ENCODE assay signal across 23 mouse cellular contexts in the genomic region with DNA sequence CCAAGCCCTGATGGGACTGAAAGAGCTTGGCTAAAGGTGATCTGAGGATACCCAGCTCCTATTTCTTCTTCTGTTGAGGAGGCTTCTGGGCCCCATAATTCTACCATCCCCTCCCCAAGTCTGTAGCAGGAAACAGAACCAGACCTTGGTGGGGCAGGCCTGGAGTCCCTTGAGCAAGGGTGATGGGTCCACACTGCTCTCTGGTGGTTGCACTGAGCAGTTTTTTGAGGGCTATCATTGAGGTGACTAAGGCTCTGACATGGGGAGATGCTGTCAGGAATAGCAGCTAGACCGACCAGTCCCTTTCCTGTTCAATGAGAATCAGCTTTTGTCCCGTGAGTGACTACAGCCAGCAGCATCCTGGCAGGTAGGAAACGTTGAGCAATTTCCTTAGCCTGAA. TPM values are rescaled to one million over a fixed set of nuclear protein-coding genes. Genes with fewer than 3 reads are reported as not detected.
DNase-seq lines count a peak whose midpoint lies in the region; ATAC-seq and TF ChIP-seq lines count a peak whose summit lies in the region.
"Had no signal": no experiment of that assay in that cellular context is flagged by ENCODE, and none has a peak within 500 bp of the region (broad histone marks: within the 10 kb centered on the region; RNA-seq: fewer than 3 reads in every experiment).

No protein-coding gene starts in this region.

- H3K9me3 ChIP-seq in heart, embryonic 12.5 days (replicated peaks): no peaks in the 10 kb centered on the region
- H3K9me3 ChIP-seq: embryonic facial prominence, embryonic 15.5 days; forebrain, embryonic 12.5 days; kidney, embryonic 15.5 days; megakaryocyte, embryonic 14.5 days; neural tube, embryonic 12.5 days; stomach, embryonic 15.5 days had no signal

- H3K79me2 ChIP-seq in heart, adult 2 months (replicated peaks; ENCODE audit: control insufficient read depth, insufficient read depth, low read length): no peaks in the 10 kb centered on the region
- no peaks in the 10 kb centered on the region for H3K79me2 ChIP-seq in liver, adult 2 months (ENCODE audit: control insufficient read depth, insufficient read depth, low read length)

- H3K27ac ChIP-seq in heart, adult 2 months: no peak overlapping the region
- H3K27ac ChIP-seq in heart, embryonic 12.5 days (ENCODE audit: poor library complexity, severe bottlenecking): no peak overlapping the region
- no peak overlapping the region for H3K27ac ChIP-seq in liver, adult 2 months (replicated peaks; ENCODE audit: insufficient read depth, low read depth, low read length)
- H3K27ac ChIP-seq: embryonic facial prominence, embryonic 15.5 days; forebrain, embryonic 12.5 days; kidney, embryonic 15.5 days; neural tube, embryonic 12.5 days; stomach, embryonic 15.5 days had no signal

- H3K4me1 ChIP-seq in heart, adult 2 months (ENCODE audit: control insufficient read depth, insufficient read depth, low read length): no peaks in the 10 kb centered on the region
- no peaks in the 10 kb centered on the region for H3K4me1 ChIP-seq in heart, embryonic 12.5 days (replicated peaks)
- H3K4me1 ChIP-seq in liver, adult 2 months (ENCODE audit: control insufficient read depth, insufficient read depth, low read length): peaks cover 7% of the 10 kb centered on the region
- H3K4me1 ChIP-seq: embryonic facial prominence, embryonic 15.5 days; forebrain, embryonic 12.5 days; kidney, embryonic 15.5 days; neural tube, embryonic 12.5 days; stomach, embryonic 15.5 days had no signal

- no peak overlapping the region for H3K4me2 ChIP-seq in heart, embryonic 12.5 days
- H3K4me2 ChIP-seq: embryonic facial prominence, embryonic 15.5 days; forebrain, embryonic 12.5 days; kidney, embryonic 15.5 days; neural tube, embryonic 12.5 days; stomach, embryonic 15.5 days had no signal

- DNase-seq in heart, adult 2 months: no peak
- no peak for DNase-seq in liver, adult 2 months (ENCODE audit: extremely low read depth, low read depth, low spot score)
- DNase-seq in liver (no peak), 416B (ENCODE audit: low read depth) (peak; percentile 28), NIH3T3 (ENCODE audit: low read depth) (peak; percentile 27)
- DNase-seq in embryo, embryonic 11 days: no peak
- no peak for DNase-seq in left cerebral cortex, adult 8-10 months (ENCODE audit: low spot score in 2 of 2)
- DNase-seq: adrenal gland, postnatal 25 days; cerebellum, adult 9-10 months; spleen, adult 18-20 months; thymus, postnatal 25 days had no signal

- no peaks in the 10 kb centered on the region for H3K27me3 ChIP-seq in heart, adult 2 months (ENCODE audit: control insufficient read depth, insufficient read depth, low read length)
- no peaks in the 10 kb centered on the region for H3K27me3 ChIP-seq in heart, embryonic 12.5 days (replicated peaks)
- no peaks in the 10 kb centered on the region for H3K27me3 ChIP-seq in liver, adult 2 months (ENCODE audit: control insufficient read depth, insufficient read depth, low read length)
- H3K27me3 ChIP-seq: embryonic facial prominence, embryonic 15.5 days; forebrain, embryonic 12.5 days; kidney, embryonic 15.5 days; neural tube, embryonic 12.5 days; stomach, embryonic 15.5 days had no signal

- H3K4me3 ChIP-seq in heart, adult 2 months: no peak overlapping the region
- H3K4me3 ChIP-seq in heart, embryonic 12.5 days: no peak overlapping the region
- no peak overlapping the region for H3K4me3 ChIP-seq in liver, adult 2 months (ENCODE audit: insufficient read depth, low read depth, low read length)
- H3K4me3 ChIP-seq: embryonic facial prominence, embryonic 15.5 days; forebrain, embryonic 12.5 days; kidney, embryonic 15.5 days; megakaryocyte, embryonic 14.5 days; neural tube, embryonic 12.5 days; stomach, embryonic 15.5 days had no signal

- WGBS in heart, adult 2 months: 46% methylated on average over 3 of the region's 3 CpGs
- WGBS in heart, embryonic 12.5 days: 47% methylated on average over 3 of the region's 3 CpGs
- WGBS in liver, adult 2 months: 67% methylated on average over 3 of the region's 3 CpGs

- H3K9ac ChIP-seq in heart, adult 2 months (ENCODE audit: low read depth, low read length): no peak overlapping the region
- no peak overlapping the region for H3K9ac ChIP-seq in heart, embryonic 12.5 days
- H3K9ac ChIP-seq in liver, adult 2 months (ENCODE audit: low read depth, low read length): no peak overlapping the region
- H3K9ac ChIP-seq: embryonic facial prominence, embryonic 15.5 days; forebrain, embryonic 12.5 days; kidney, embryonic 15.5 days; neural tube, embryonic 12.5 days; stomach, embryonic 15.5 days had no signal

- TF ChIP-seq EP300 in heart, adult 2 months (IDR thresholded peaks at IDR 0.05; ENCODE audit: insufficient read depth, low read depth, low read length): no peak

- TF ChIP-seq CTCF in heart, adult 2 months (IDR thresholded peaks at IDR 0.05): 0 out of 2 replicates have a peak, but pooled peaks have one; percentile 13
- TF ChIP-seq CTCF in liver, adult 2 months (IDR thresholded peaks at IDR 0.05; ENCODE audit: low read depth, low read length): 0 out of 2 replicates have a peak, but pooled peaks have one; percentile 2

- ATAC-seq in heart, embryonic 12.5 days (ENCODE audit: insufficient number of reproducible peaks, low FRiP score): no peak

- intact Hi-C loops in heart, adult 2 months (cut with DNase I): loop anchor here (5.0 kb wide), 2 partner anchors 109 to 199 kb away; no protein-coding TSS in a partner anchor

- TF ChIP-seq POLR2A in heart, adult 2 months (IDR thresholded peaks at IDR 0.05; ENCODE audit: insufficient read depth, low read depth, low read length): no peak
- no peak for TF ChIP-seq POLR2A in liver, adult 2 months (IDR thresholded peaks at IDR 0.05; ENCODE audit: extremely low read depth, insufficient read depth, low read length)

- no peaks in the 10 kb centered on the region for H3K36me3 ChIP-seq in heart, adult 2 months (ENCODE audit: control insufficient read depth, insufficient read depth, low read length)
- no peaks in the 10 kb centered on the region for H3K36me3 ChIP-seq in heart, embryonic 12.5 days
- no peaks in the 10 kb centered on the region for H3K36me3 ChIP-seq in liver, adult 2 months (ENCODE audit: control insufficient read depth, insufficient read depth, low read length)
- H3K36me3 ChIP-seq: embryonic facial prominence, embryonic 15.5 days; forebrain, embryonic 12.5 days; kidney, embryonic 15.5 days; neural tube, embryonic 12.5 days; stomach, embryonic 15.5 days had no signal

RNA-seq across cellular contexts. Expression of a gene that starts 7.8 kb away (rescaled TPM):
- total RNA-seq in heart, adult 2 months (2021): not detected
- not detected in 2 replicates for polyA plus RNA-seq in heart, adult 2 months (2012; rRNA removed)
- polyA plus RNA-seq in heart, embryonic 12.5 days (2016; fragmentation: Nextera tagmentation; extraction: Ambion mirVana): not detected in 2 replicates
- not detected in 2 replicates for total RNA-seq in liver, adult 2 months (2014; rRNA removed)
- polyA plus RNA-seq in liver, adult 2 months (2012; rRNA removed): not detected in 2 replicates
- not detected for total RNA-seq in left cerebral cortex, adult 8-10 months (2022)
- total RNA-seq: gastrocnemius, postnatal 4 days; layer of hippocampus, adult 8-10 months; monocyte, adult 5-6 weeks had no signal
- polyA plus RNA-seq: forebrain, embryonic 12.5 days; lung, embryonic 16.5 days; stomach, embryonic 15.5 days had no signal

RNA-seq across cellular contexts. Expression of a gene that starts 32.7 kb away (rescaled TPM):
- total RNA-seq in heart, adult 2 months (2021): not detected
- polyA plus RNA-seq in heart, adult 2 months (2012; rRNA removed): 0.08 TPM in 1 of 2 replicates, not detected in the other
- polyA plus RNA-seq in heart, embryonic 12.5 days (2016; fragmentation: Nextera tagmentation; extraction: Ambion mirVana): not detected in 2 replicates
- total RNA-seq in liver, adult 2 months (2014; rRNA removed): 0.09 TPM in 1 of 2 replicates, not detected in the other
- 0.05 and 0.15 TPM in 2 replicates for polyA plus RNA-seq in liver, adult 2 months (2012; rRNA removed)
- total RNA-seq in left cerebral cortex, adult 8-10 months (2022): not detected
- total RNA-seq: adrenal gland, postnatal 25 days; layer of hippocampus, adult 8-10 months; monocyte, adult 5-6 weeks had no signal
- polyA plus RNA-seq: forebrain, embryonic 12.5 days; hindbrain, embryonic 11.5 days; kidney, embryonic 15.5 days; neural tube, embryonic 12.5 days had no signal

RNA-seq across cellular contexts. Expression of a gene that starts 36.1 kb away (rescaled TPM):
- 1 to 10 TPM; 3.5 to 4.0 TPM for total RNA-seq in heart, adult 2 months (2021)
- 5.9 and 8.4 TPM in 2 replicates for polyA plus RNA-seq in heart, adult 2 months (2012; rRNA removed)
- 0.59 and 0.73 TPM in 2 replicates for polyA plus RNA-seq in heart, embryonic 12.5 days (2016; fragmentation: Nextera tagmentation; extraction: Ambion mirVana)
- not detected in 2 replicates for total RNA-seq in liver, adult 2 months (2014; rRNA removed)
- not detected in 2 replicates for polyA plus RNA-seq in liver, adult 2 months (2012; rRNA removed)
- 10 to 100 TPM; 21.3 to 26.6 (median 22.6) TPM for total RNA-seq in left cerebral cortex, adult 8-10 months (2022)
- total RNA-seq: monocyte, adult 5-6 weeks had no signal

Comparison
In these comparisons a context has a peak if more than half of its experiments do, and no peak if none do; other contexts are left out.
1. DNase-seq: peak in 416B (single experiment) and NIH3T3 (single experiment); none in heart, adult 2 months (0 of 2), liver, adult 2 months (single experiment), liver (single experiment), embryo, embryonic 11 days (single experiment) and left cerebral cortex, adult 8-10 months (0 of 2).
2. RNA of a gene that starts 36.1 kb away (total RNA-seq): 21.3 to 26.6 TPM in left cerebral cortex, adult 8-10 months; 3.5 to 4.0 TPM in heart, adult 2 months and not detected in liver, adult 2 months; every median in the first group is over 4 times any median in the second.